Mouse (Mus musculus): Measurements from ENCODE around the gene 4930426L09Rik. TPM values are rescaled to one million over a fixed set of nuclear protein-coding genes. Genes with fewer than 3 reads are reported as not detected.
"Not testable (repeated sequence)": the region's sequence is repeated elsewhere in the genome, so short reads cannot be mapped to it uniquely, and the experiment has no call there.

4930426L09Rik gene
- polyA plus RNA-seq, 1 experiment from 2014 or later = 0.27 TPM

DNA sequence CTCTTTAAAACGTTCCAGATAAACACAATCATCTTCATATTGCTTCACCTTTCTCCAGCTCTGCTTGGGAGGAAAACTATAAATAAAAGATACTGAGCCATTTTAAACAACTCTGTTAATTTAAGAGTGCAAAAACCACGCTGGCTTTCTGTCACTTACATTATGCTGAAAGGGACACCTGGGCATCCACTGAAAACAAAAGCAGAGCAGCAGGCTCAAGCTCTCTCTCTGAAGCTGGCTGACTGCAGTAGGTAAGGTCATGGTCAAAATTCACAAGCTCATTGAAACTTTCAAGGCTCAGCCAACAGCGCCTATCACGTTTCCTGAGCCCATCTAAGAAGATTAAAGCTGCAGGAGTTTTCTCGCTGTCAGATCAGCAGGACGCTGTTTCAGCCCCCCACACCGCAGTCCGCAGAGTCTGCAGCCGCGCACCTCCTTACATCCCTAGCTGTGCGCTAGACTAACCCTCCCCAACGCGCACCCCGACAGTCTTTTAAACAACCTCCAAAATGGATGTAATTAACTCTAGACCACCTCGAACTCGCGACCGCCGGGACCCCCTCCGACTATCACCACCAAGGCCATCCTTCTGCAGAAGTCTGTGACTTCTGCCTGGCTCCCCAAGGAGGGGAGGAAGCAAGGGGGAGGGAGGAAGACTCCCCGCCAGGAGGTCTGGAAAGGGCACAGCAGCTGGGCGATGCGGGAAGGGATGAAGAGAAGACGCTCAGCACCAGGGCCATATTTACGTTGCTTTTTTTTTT is 1.5 kb upstream of the 4930426L09Rik start:
- ATAC-seq = no peak
- Histone ChIP-seq H3K9me3 (ENCODE audit: control insufficient read depth, low read length) (no peaks in the 10 kb centered on the region; the same call in 1 of the 2 replicates), H3K27ac (ENCODE audit: low read length) (no peak overlapping the region; the same call in 1 of the 2 replicates), H3K4me1 (ENCODE audit: control insufficient read depth, insufficient read depth, low read length) (peaks cover 5% of the 10 kb centered on the region), H3K4me2 (ENCODE audit: low read depth, low read length) (peak overlapping the region; percentile 89), H3K4me3 (ENCODE audit: low read length) (peak overlapping the region; percentile 87), H3K27me3 (replicated peaks; ENCODE audit: control insufficient read depth, insufficient read depth, low read length) (no peaks in the 10 kb centered on the region), H3K36me3 (ENCODE audit: control insufficient read depth, insufficient read depth, low read length) (no peaks in the 10 kb centered on the region), H3K9ac (ENCODE audit: low read depth, low read length) (peak overlapping the region; percentile 88)
- WGBS = under 1% methylated on average over 25 of the region's 25 CpGs

DNA sequence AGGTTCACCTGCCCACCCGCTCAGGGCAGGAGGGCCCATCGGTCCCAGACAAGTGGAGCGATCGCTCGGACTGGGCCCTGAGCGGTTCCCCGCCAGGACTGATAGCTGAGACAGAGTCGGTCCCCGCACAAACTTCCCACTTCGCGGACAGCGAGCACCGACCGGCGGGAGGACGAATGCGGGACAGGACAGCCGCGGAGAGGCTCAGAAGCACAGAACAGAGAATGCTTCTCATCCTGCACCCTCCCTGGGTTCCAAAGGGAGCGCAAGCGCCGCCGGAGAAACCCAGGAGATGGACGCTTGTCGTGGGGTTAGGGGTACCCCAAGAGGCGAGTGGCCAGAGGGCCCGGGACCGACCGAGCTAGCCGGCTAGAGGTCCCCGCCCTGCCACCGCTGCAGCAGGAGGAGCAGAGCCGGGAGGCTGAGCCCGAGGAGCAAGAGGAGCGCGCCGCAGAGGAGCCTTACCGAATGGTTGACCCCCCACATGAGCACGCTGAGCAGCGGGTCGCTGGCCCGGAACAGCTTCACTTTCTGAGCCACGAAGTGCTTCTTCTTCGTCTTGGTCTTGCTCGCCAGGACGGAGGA is 664 bp upstream of the 4930426L09Rik start:
- peak; percentile 80 for ATAC-seq
- Histone ChIP-seq H3K4me2 (ENCODE audit: low read depth, low read length) (peak overlapping the region; percentile 89), H3K27ac (ENCODE audit: low read length) (peak overlapping the region; percentile 86), H3K4me3 (ENCODE audit: low read length) (peak overlapping the region; percentile 87), H3K9ac (ENCODE audit: low read depth, low read length) (peak overlapping the region; percentile 88), H3K9me3 (ENCODE audit: control insufficient read depth, low read length) (no peaks in the 10 kb centered on the region), H3K27me3 (replicated peaks; ENCODE audit: control insufficient read depth, insufficient read depth, low read length) (no peaks in the 10 kb centered on the region), H3K36me3 (ENCODE audit: control insufficient read depth, insufficient read depth, low read length) (no peaks in the 10 kb centered on the region), H3K4me1 (ENCODE audit: control insufficient read depth, insufficient read depth, low read length) (peaks cover 5% of the 10 kb centered on the region)
- WGBS = under 1% methylated on average over 46 of the region's 46 CpGs

DNA sequence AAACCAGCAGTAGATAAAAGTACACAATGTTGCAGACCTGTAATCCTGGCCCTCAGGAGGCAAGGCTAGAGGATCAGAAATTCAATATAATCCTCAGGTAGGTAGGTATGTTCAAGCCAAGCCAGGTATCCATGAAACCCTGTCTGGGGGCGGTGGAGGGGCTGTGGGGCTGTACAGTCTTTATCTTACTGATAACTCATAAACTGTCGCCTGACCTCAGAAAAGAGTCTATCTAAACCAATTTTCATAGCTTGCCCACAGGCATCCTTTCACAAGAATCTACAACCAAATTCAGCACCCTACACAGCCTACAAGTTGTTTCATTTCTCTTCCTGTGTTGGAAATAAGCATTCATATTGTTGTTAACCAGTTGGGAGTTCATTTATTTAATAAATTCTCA is 1.3 kb downstream of the 4930426L09Rik start:
- no peak overlapping the region for H3K4me2 ChIP-seq (ENCODE audit: low read depth, low read length)
- H3K9ac ChIP-seq (ENCODE audit: low read depth, low read length) = no peak overlapping the region
- H3K4me3 ChIP-seq (ENCODE audit: low read length) = no peak overlapping the region
- H3K9me3 ChIP-seq (ENCODE audit: control insufficient read depth, low read length) = no peaks in the 10 kb centered on the region
- no peaks in the 10 kb centered on the region for H3K36me3 ChIP-seq (ENCODE audit: control insufficient read depth, insufficient read depth, low read length)
- H3K27ac ChIP-seq (ENCODE audit: low read length) = no peak overlapping the region
- 78% methylated on average over 2 of the region's 2 CpGs for WGBS
- no peak for ATAC-seq
- no peaks in the 10 kb centered on the region for H3K27me3 ChIP-seq (replicated peaks; ENCODE audit: control insufficient read depth, insufficient read depth, low read length)
- peaks cover 3% of the 10 kb centered on the region; the same call in 1 of the 2 replicates for H3K4me1 ChIP-seq (ENCODE audit: control insufficient read depth, insufficient read depth, low read length)

DNA sequence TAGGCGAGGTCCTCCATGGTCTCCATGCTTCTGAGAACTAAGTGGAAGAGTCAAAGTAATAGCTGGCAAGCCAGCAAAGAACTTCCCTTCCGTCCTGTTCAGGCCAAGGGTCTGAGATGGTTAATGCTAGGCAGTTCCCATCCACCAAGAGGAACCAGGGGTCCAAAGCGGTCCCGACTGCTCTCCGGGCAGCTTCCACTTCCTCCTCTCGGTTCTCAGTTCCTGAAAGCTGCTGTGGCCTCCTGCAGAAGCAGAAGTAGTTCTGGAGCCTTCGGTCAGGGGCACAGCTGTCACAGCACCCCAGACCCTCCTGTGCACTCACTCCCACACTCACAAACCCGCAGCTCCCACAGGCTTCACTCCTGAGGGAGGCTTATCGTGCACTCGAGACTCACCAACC is 6.7 kb downstream of the 4930426L09Rik start:
- ATAC-seq = no peak
- Histone ChIP-seq H3K27ac (ENCODE audit: low read length) (no peak overlapping the region), H3K36me3 (ENCODE audit: control insufficient read depth, insufficient read depth, low read length) (no peaks in the 10 kb centered on the region), H3K27me3 (replicated peaks; ENCODE audit: control insufficient read depth, insufficient read depth, low read length) (no peaks in the 10 kb centered on the region; the same call in 1 of the 2 replicates), H3K4me3 (ENCODE audit: low read length) (no peak overlapping the region), H3K4me1 (ENCODE audit: control insufficient read depth, insufficient read depth, low read length) (no peaks in the 10 kb centered on the region), H3K9me3 (ENCODE audit: control insufficient read depth, low read length) (no peaks in the 10 kb centered on the region), H3K9ac (ENCODE audit: low read depth, low read length) (no peak overlapping the region), H3K4me2 (ENCODE audit: low read depth, low read length) (no peak overlapping the region)
- WGBS = 81% methylated on average over 10 of the region's 10 CpGs

DNA sequence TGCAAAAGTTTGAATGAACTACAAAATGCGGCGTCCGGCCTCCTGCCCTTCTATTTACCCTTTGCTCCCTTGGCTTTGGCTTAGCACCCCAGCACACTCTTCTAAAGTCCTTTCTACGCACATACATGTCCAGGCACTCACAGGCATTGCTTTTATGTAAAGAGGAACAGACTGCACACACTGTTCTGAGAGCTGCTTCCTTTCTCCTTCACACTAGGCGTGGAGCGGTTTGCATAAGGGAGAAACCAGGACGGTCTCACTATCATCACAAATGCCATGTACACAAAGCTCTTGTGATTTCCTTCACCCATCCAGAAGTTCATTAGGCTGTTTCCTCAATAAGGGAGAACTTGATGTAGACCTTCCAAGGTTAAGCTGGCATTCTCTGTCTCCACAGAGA is 8.0 kb downstream of the 4930426L09Rik start:
- H3K4me3 ChIP-seq (ENCODE audit: low read length) = no peak overlapping the region
- H3K9me3 ChIP-seq (ENCODE audit: control insufficient read depth, low read length) = no peaks in the 10 kb centered on the region
- no peaks in the 10 kb centered on the region for H3K4me1 ChIP-seq (ENCODE audit: control insufficient read depth, insufficient read depth, low read length)
- H3K36me3 ChIP-seq (ENCODE audit: control insufficient read depth, insufficient read depth, low read length) = no peaks in the 10 kb centered on the region
- no peak for ATAC-seq
- no peak overlapping the region for H3K9ac ChIP-seq (ENCODE audit: low read depth, low read length)
- no peak overlapping the region for H3K27ac ChIP-seq (ENCODE audit: low read length)
- no peaks in the 10 kb centered on the region; the same call in 1 of the 2 replicates for H3K27me3 ChIP-seq (replicated peaks; ENCODE audit: control insufficient read depth, insufficient read depth, low read length)
- WGBS = 88% methylated on average over 7 of the region's 7 CpGs
- no peak overlapping the region for H3K4me2 ChIP-seq (ENCODE audit: low read depth, low read length)

DNA sequence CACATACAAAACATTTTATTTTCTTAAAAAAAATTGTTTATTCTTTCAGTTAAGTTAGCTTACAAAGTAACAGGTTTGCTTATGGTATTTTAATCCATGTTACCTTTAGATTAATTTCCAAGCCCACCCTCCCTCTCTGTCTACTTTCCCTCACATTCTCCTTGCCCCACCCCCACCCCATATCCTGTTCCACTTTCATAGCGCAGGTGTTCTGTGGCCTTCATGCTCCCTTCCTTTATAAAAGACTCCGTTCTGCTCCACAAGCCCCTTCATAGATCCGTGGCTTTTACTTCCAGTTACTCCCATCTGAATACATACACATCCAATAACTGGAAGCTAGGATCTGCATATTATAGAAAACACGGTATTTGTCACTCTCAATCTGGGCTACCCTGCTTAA is 9.4 kb downstream of the 4930426L09Rik start:
- Histone ChIP-seq H3K36me3 (ENCODE audit: control insufficient read depth, insufficient read depth, low read length) (no peaks in the 10 kb centered on the region), H3K4me3 (ENCODE audit: low read length) (no peak overlapping the region), H3K27me3 (replicated peaks; ENCODE audit: control insufficient read depth, insufficient read depth, low read length) (no peaks in the 10 kb centered on the region; the same call in 1 of the 2 replicates), H3K4me1 (ENCODE audit: control insufficient read depth, insufficient read depth, low read length) (no peaks in the 10 kb centered on the region), H3K4me2 (ENCODE audit: low read depth, low read length) (no peak overlapping the region), H3K9ac (ENCODE audit: low read depth, low read length) (no peak overlapping the region), H3K9me3 (ENCODE audit: control insufficient read depth, low read length) (no peaks in the 10 kb centered on the region), H3K27ac (ENCODE audit: low read length) (no peak overlapping the region)
- WGBS = 76% methylated on average over 4 of the region's 4 CpGs
- no peak for ATAC-seq

DNA sequence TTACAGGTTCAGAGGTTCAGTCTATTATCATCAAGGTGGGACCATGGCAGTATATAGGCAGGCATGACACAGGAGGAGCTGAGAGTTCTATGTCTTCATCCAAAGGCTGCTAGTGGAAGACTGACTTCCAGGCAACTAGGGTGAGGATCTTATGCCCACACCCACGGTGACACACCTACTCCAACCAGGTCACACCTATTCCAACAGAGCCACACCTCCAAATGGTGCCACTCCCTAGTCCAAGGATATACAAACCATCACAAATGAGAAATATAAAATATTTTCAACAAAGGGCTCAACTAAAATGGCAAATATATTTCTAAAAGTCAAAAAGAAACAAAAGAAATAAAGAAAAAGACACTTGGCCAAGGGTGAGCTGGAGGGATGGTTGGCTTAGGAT is 12.4 kb downstream of the 4930426L09Rik start:
- not testable (repeated sequence) for H3K4me1 ChIP-seq (ENCODE audit: control insufficient read depth, insufficient read depth, low read length); H3K9ac ChIP-seq (ENCODE audit: low read depth, low read length); H3K27me3 ChIP-seq (replicated peaks; ENCODE audit: control insufficient read depth, insufficient read depth, low read length); H3K4me3 ChIP-seq (ENCODE audit: low read length); H3K27ac ChIP-seq (ENCODE audit: low read length); H3K9me3 ChIP-seq (ENCODE audit: control insufficient read depth, low read length); H3K36me3 ChIP-seq (ENCODE audit: control insufficient read depth, insufficient read depth, low read length); ATAC-seq; H3K4me2 ChIP-seq (ENCODE audit: low read depth, low read length)
- 95% methylated on average over 1 of the region's 1 CpGs for WGBS

DNA sequence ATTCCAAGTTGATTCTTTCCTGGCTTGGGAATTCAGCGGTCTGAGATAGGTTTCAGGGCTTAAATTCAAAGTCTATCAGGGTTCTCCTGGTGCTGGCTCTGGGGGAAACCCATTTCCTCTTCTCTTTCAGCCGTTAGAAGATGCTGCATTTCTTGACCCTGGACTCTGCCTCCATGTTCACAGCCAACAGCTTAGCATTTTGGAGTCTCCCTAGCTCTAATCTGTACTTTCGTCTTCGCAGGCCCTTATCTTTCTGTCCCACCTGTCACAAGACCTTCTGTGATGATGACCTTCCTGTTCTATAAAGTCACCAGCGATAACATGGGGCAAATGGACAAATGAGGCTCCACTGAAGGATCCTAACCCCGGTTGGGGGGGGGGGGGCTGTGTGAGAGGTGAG is 13.3 kb downstream of the 4930426L09Rik start:
- Histone ChIP-seq H3K36me3 (ENCODE audit: control insufficient read depth, insufficient read depth, low read length) (no peaks in the 10 kb centered on the region), H3K9me3 (ENCODE audit: control insufficient read depth, low read length) (no peaks in the 10 kb centered on the region), H3K4me2 (ENCODE audit: low read depth, low read length) (no peak overlapping the region), H3K4me1 (ENCODE audit: control insufficient read depth, insufficient read depth, low read length) (no peaks in the 10 kb centered on the region), H3K4me3 (ENCODE audit: low read length) (no peak overlapping the region), H3K27ac (ENCODE audit: low read length) (no peak overlapping the region), H3K9ac (ENCODE audit: low read depth, low read length) (no peak overlapping the region), H3K27me3 (replicated peaks; ENCODE audit: control insufficient read depth, insufficient read depth, low read length) (no peaks in the 10 kb centered on the region; the same call in 1 of the 2 replicates)
- ATAC-seq = no peak
- 77% methylated on average over 6 of the region's 6 CpGs for whole genome bisulfite sequencing

DNA sequence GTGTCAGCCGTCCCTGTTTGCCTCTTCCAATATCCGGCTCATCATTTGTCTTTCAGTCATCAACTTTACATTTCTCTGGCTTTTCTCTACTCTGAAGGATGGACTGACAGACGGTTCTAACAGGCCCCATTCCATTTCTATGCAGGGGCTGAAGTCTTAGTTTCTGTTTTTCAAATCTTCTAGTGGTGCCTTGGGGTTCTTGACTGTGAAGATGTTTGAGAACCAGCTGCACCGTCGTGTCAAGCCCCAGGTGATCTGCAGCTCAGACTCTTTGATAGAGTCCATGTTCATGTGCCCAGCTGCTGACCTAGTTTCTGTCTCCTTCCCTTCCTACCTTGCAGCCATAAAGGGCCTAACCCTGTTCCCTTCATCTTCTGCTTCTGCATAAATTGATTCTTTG is 18.2 kb downstream of the 4930426L09Rik start:
- Histone ChIP-seq H3K36me3 (ENCODE audit: control insufficient read depth, insufficient read depth, low read length) (no peaks in the 10 kb centered on the region), H3K27ac (ENCODE audit: low read length) (no peak overlapping the region), H3K4me2 (ENCODE audit: low read depth, low read length) (no peak overlapping the region), H3K9ac (ENCODE audit: low read depth, low read length) (no peak overlapping the region), H3K4me1 (ENCODE audit: control insufficient read depth, insufficient read depth, low read length) (no peaks in the 10 kb centered on the region), H3K4me3 (ENCODE audit: low read length) (no peak overlapping the region), H3K9me3 (ENCODE audit: control insufficient read depth, low read length) (no peaks in the 10 kb centered on the region), H3K27me3 (replicated peaks; ENCODE audit: control insufficient read depth, insufficient read depth, low read length) (no peaks in the 10 kb centered on the region)
- ATAC-seq = no peak
- 76% methylated on average over 5 of the region's 5 CpGs for WGBS

Measured in intestine, embryonic 16.5 days (tissue).